Mouse (Mus musculus) heart, adult 18-20 months (tissue): Measurements from ENCODE around the gene Kctd2. TPM values are rescaled to one million over a fixed set of nuclear protein-coding genes. Genes with fewer than 3 reads are reported as not detected.
A peak's percentile ranks its signal among the peaks of the same experiment; 100 is the strongest.
"Not testable (repeated sequence)": the region's sequence is repeated elsewhere in the genome, so short reads cannot be mapped to it uniquely, and the experiment has no call there.

ENCODE experiments used
- DNase-seq, 2 experiments: peaks; one replicate each; pipeline ENCODE4 v3.0.0; 2021 to 2022; ENCODE audit warnings: mixed read lengths in 1 of 2
- long read RNA-seq, 2 experiments: library from polyadenylated mRNA; stranded (forward); transcript quantifications; one replicate each; pipeline ENCODE4 v2.0.0; 2021
- total RNA-seq, 2 experiments: library from RNA; stranded (reverse); gene quantifications; 2 replicates each; pipeline ENCODE4 v1.2.3; 2021

The Kctd2 gene
- 10 to 100 TPM; 30.1 to 31.0 TPM for total RNA-seq
- long read RNA-seq, experiment 1, transcript Kctd2-201 (6 exons, 1,764 nt): major isoform, 43 of 48 reads
- long read RNA-seq, experiment 1, partial matches to known transcripts: 1 of 48 reads
- long read RNA-seq, experiment 1, other reads (novel, unspliced or antisense): 4 of 48 reads
- long read RNA-seq, experiment 2, transcript Kctd2-201 (6 exons, 1,764 nt): major isoform, 23 of 25 reads
- long read RNA-seq, experiment 2, partial matches to known transcripts: 0 of 25 reads
- long read RNA-seq, experiment 2, other reads (novel, unspliced or antisense): 2 of 25 reads

- peak; percentile 95 to 98 for DNase-seq
Measured at GRCm38 (mm10) chr11:115419531-115420237, at the start of gene Kctd2, which contains the start of gene Atp5h. TSS of gene Kctd2 (plus strand) at chr11:115420128. TSS of gene Atp5h (minus strand) at chr11:115419962.

GRCm38 (mm10) chr11:115370368-115370767 is 49.6 kb upstream of the Kctd2 start:
- DNase-seq: no peak

GRCm38 (mm10) chr11:115371354-115371753 is 48.6 kb upstream of the Kctd2 start:
- no peak for DNase-seq

GRCm38 (mm10) chr11:115372015-115372414 is 47.9 kb upstream of the Kctd2 start:
- no peak for DNase-seq

- DNase-seq: no peak
Measured at GRCm38 (mm10) chr11:115372737-115373136, 47.2 kb upstream of the Kctd2 start.

- peak; percentile 75 to 83 for DNase-seq
Measured at GRCm38 (mm10) chr11:115373805-115374694, 45.9 kb upstream of the Kctd2 start.

- DNase-seq: no peak
Measured at GRCm38 (mm10) chr11:115374695-115375425, 45.1 kb upstream of the Kctd2 start.

GRCm38 (mm10) chr11:115376722-115377121 is 43.2 kb upstream of the Kctd2 start:
- DNase-seq: no peak

GRCm38 (mm10) chr11:115377254-115377653 is 42.7 kb upstream of the Kctd2 start:
- no peak for DNase-seq

- no peak for DNase-seq
Measured at GRCm38 (mm10) chr11:115377854-115378253, 42.1 kb upstream of the Kctd2 start.

GRCm38 (mm10) chr11:115381276-115381675 is 38.7 kb upstream of the Kctd2 start:
- DNase-seq: no peak

GRCm38 (mm10) chr11:115381743-115382539 is 38.0 kb upstream of the Kctd2 start, which contains the start of gene Cdr2l:
TSS of gene Cdr2l (plus strand) at chr11:115381916.
- DNase-seq: peak; percentile 96

- peak in 1 of 2 experiments; percentile 28 for DNase-seq
Measured at GRCm38 (mm10) chr11:115382891-115383290, 37.0 kb upstream of the Kctd2 start.

GRCm38 (mm10) chr11:115383701-115384474 is 36.0 kb upstream of the Kctd2 start:
- peak in 1 of 2 experiments; percentile 27 for DNase-seq

GRCm38 (mm10) chr11:115384587-115384986 is 35.3 kb upstream of the Kctd2 start:
- no peak for DNase-seq

- DNase-seq: not testable (repeated sequence)
Measured at GRCm38 (mm10) chr11:115386859-115387258, 33.1 kb upstream of the Kctd2 start.

GRCm38 (mm10) chr11:115391358-115391757 is 28.6 kb upstream of the Kctd2 start:
- no peak for DNase-seq

- no peak for DNase-seq
Measured at GRCm38 (mm10) chr11:115393721-115394325, 26.1 kb upstream of the Kctd2 start.

- peak in 1 of 2 experiments; percentile 52 for DNase-seq
Measured at GRCm38 (mm10) chr11:115398085-115398484, 21.8 kb upstream of the Kctd2 start.
